ENCODE assay signal across 10 mouse cellular contexts in genomic region chr14:72516376-72516775, GRCm38 (mm10). TPM values are rescaled to one million over a fixed set of nuclear protein-coding genes. Genes with fewer than 3 reads are reported as not detected.
DNase-seq lines count a peak whose midpoint lies in the region; ATAC-seq lines count a peak whose summit lies in the region.
"Had no signal": no experiment of that assay in that cellular context is flagged by ENCODE, and none has a peak within 500 bp of the region (broad histone marks: within the 10 kb centered on the region; RNA-seq: fewer than 3 reads in every experiment).

No protein-coding gene starts in this region.

- no peaks in the 10 kb centered on the region for H3K4me1 ChIP-seq in kidney, embryonic 16.5 days (ENCODE audit: insufficient read depth, low read length)
- H3K4me1 ChIP-seq in limb, embryonic 11.5 days (ENCODE audit: control insufficient read depth, insufficient read depth, low read length), result no peaks in the 10 kb centered on the region
- H3K4me1 ChIP-seq: embryonic facial prominence, embryonic 15.5 days had no signal

- H3K27ac ChIP-seq in kidney, embryonic 16.5 days (ENCODE audit: low read length), result no peak overlapping the region
- H3K27ac ChIP-seq in limb, embryonic 11.5 days (replicated peaks; ENCODE audit: low read depth, low read length), result no peak overlapping the region
- H3K27ac ChIP-seq: embryonic facial prominence, embryonic 15.5 days; macrophage had no signal

- H3K4me2 ChIP-seq in kidney, embryonic 16.5 days (replicated peaks; ENCODE audit: low read depth, low read length), result no peak overlapping the region
- no peak overlapping the region for H3K4me2 ChIP-seq in limb, embryonic 11.5 days (ENCODE audit: low read depth, severe bottlenecking)
- H3K4me2 ChIP-seq: embryonic facial prominence, embryonic 15.5 days had no signal

- 24% methylated on average over 5 of the region's 5 CpGs for WGBS in kidney, embryonic 16.5 days
- 26% methylated on average over 5 of the region's 5 CpGs for WGBS in limb, embryonic 11.5 days

- no peak for ATAC-seq in kidney, embryonic 16.5 days (ENCODE audit: low FRiP score, low TSS enrichment)
- ATAC-seq in limb, embryonic 11.5 days (ENCODE audit: insufficient number of reproducible peaks, low FRiP score, low TSS enrichment, low read depth), result no peak

- intact Hi-C loops in heart, postnatal 10 days (cut with DNase I), result loop anchor here (2.0 kb wide), 1 partner anchor 140 kb away; no protein-coding TSS in a partner anchor

- H3K9ac ChIP-seq in kidney, embryonic 16.5 days (replicated peaks; ENCODE audit: low read length), result no peak overlapping the region
- no peak overlapping the region for H3K9ac ChIP-seq in limb, embryonic 11.5 days (ENCODE audit: low read length)
- H3K9ac ChIP-seq: embryonic facial prominence, embryonic 15.5 days had no signal

- no peaks in the 10 kb centered on the region for H3K27me3 ChIP-seq in kidney, embryonic 16.5 days (ENCODE audit: insufficient read depth, low read length)
- no peaks in the 10 kb centered on the region for H3K27me3 ChIP-seq in limb, embryonic 11.5 days (ENCODE audit: control insufficient read depth, insufficient read depth, low read length)
- H3K27me3 ChIP-seq: embryonic facial prominence, embryonic 15.5 days had no signal

- H3K36me3 ChIP-seq in kidney, embryonic 16.5 days (ENCODE audit: insufficient read depth, low read length), result no peaks in the 10 kb centered on the region
- no peaks in the 10 kb centered on the region for H3K36me3 ChIP-seq in limb, embryonic 11.5 days (ENCODE audit: control insufficient read depth, insufficient read depth, low read length)
- H3K36me3 ChIP-seq: embryonic facial prominence, embryonic 15.5 days had no signal

- H3K4me3 ChIP-seq in kidney, embryonic 16.5 days (ENCODE audit: low read length), result no peak overlapping the region
- no peak overlapping the region for H3K4me3 ChIP-seq in limb, embryonic 11.5 days (ENCODE audit: low read depth, low read length)
- H3K4me3 ChIP-seq: embryonic facial prominence, embryonic 15.5 days had no signal

- peak; percentile 63 for DNase-seq in kidney, adult 18-20 months
- DNase-seq in ES-CJ7 (ENCODE audit: low read depth, low spot score), result peak; percentile 57
- peak; percentile 57 for DNase-seq in brain, adult 2 months (ENCODE audit: low read depth, low spot score)
- DNase-seq in heart, postnatal 10 days, result peak; percentile 50 to 71
- DNase-seq in limb, embryonic 11.5 days (ENCODE audit: low spot score), result peak; percentile 69
- peak; percentile 64 for DNase-seq in retina, postnatal 1 day
- no peak for DNase-seq in spleen, postnatal 10 days (ENCODE audit: low spot score in 2 of 2)

- no peaks in the 10 kb centered on the region for H3K9me3 ChIP-seq in kidney, embryonic 16.5 days (ENCODE audit: low read length)
- H3K9me3 ChIP-seq in limb, embryonic 11.5 days (ENCODE audit: control insufficient read depth, low read length), result no peaks in the 10 kb centered on the region
- H3K9me3 ChIP-seq: embryonic facial prominence, embryonic 15.5 days had no signal

RNA-seq across cellular contexts. Expression of gene Gm9195, which starts 24.7 kb away (rescaled TPM):
- polyA plus RNA-seq in kidney, embryonic 16.5 days (2015; fragmentation: Nextera tagmentation; extraction: Ambion mirVana), result not detected in 2 replicates
- not detected for total RNA-seq in heart, postnatal 10 days (2021)
- not detected in 2 replicates for polyA plus RNA-seq in limb, embryonic 11.5 days (2014; fragmentation: Nextera tagmentation; extraction: Ambion mirVana)
- polyA plus RNA-seq: embryonic facial prominence, embryonic 15.5 days; macrophage had no signal

Comparison
In these comparisons a context has a peak if more than half of its experiments do, and no peak if none do; other contexts are left out.
1. DNase-seq: peak in kidney, adult 18-20 months (single experiment), ES-CJ7 (single experiment), brain, adult 2 months (single experiment), heart, postnatal 10 days (2 of 2), limb, embryonic 11.5 days (single experiment) and retina, postnatal 1 day (single experiment); none in spleen, postnatal 10 days (0 of 2).